Mouse (Mus musculus): ENCODE data around the gene Pik3ap1. TPM values are rescaled to one million over a fixed set of nuclear protein-coding genes. Genes with fewer than 3 reads are reported as not detected.

Gene Pik3ap1
- polyA plus RNA-seq, 1 experiment from 2014 or later: 21.8 TPM

DNA sequence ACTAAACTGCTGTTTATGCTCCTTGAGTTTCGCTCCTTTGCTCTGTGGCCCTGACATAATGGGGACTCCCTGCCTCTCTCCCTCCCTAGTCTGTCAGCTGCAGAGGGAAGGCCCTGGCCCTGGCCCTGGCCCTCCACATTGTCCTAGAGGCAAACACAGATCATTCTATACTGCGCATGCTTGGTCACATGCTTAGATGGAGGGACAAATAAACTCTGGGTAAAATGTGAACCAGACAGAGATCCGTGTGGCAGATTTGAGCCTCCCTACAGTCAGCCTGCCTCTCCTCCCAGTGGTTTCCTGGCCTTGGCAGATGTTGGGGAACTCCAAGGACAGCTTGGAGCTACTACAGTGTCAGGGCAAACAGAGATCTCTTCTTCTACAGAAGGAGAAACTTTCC lies 81.0 kb downstream of the Pik3ap1 start:
- 73% methylated on average over 3 of the region's 3 CpGs for WGBS (ENCODE audit: insufficient replicate concordance)
- Histone ChIP-seq H3K27me3 (ENCODE audit: insufficient read depth, low read length) (no peaks in the 10 kb centered on the region), H3K4me3 (ENCODE audit: low read depth, low read length) (no peak overlapping the region), H3K36me3 (replicated peaks; ENCODE audit: insufficient read depth, low read length) (peaks cover 61% of the 10 kb centered on the region), H3K9ac (replicated peaks) (no peak overlapping the region), H3K27ac (ENCODE audit: low read depth) (no peak overlapping the region), H3K4me2 (ENCODE audit: low read depth, low read length) (no peak overlapping the region), H3K4me1 (ENCODE audit: insufficient read depth) (no peaks in the 10 kb centered on the region), H3K9me3 (ENCODE audit: low read length) (no peaks in the 10 kb centered on the region)
- TF ChIP-seq EP300 (IDR thresholded peaks at IDR 0.05; ENCODE audit: low read depth): no peak
- no peak for TF ChIP-seq CTCF (IDR thresholded peaks at IDR 0.05; ENCODE audit: low read depth)
- ATAC-seq: no peak
- DNase-seq: no peak

DNA sequence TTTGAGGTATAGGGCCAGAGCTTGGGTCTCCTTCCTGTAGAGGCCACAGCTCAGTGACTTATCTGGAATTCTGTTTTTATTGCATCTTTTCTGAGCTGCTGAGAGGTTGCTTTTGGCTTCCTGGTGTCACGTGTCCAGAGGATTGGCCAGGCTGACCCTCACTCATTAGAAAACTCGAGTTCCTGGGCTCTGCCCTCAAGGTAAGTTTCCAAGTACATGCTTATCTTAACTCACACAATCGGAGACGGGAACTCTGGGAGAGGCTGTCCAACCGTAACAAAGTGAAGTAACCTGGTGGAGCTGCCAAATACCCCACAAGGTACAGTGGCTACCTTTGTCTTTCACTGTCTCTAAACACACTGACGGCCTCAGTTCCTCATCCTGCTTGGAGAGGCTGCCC lies 81.5 kb downstream of the Pik3ap1 start:
- Histone ChIP-seq H3K27ac (ENCODE audit: low read depth) (no peak overlapping the region), H3K4me1 (ENCODE audit: insufficient read depth) (no peaks in the 10 kb centered on the region), H3K9ac (replicated peaks) (no peak overlapping the region), H3K9me3 (ENCODE audit: low read length) (no peaks in the 10 kb centered on the region), H3K4me2 (ENCODE audit: low read depth, low read length) (no peak overlapping the region), H3K27me3 (ENCODE audit: insufficient read depth, low read length) (no peaks in the 10 kb centered on the region), H3K36me3 (replicated peaks; ENCODE audit: insufficient read depth, low read length) (peaks cover 59% of the 10 kb centered on the region), H3K4me3 (ENCODE audit: low read depth, low read length) (no peak overlapping the region)
- no peak for TF ChIP-seq CTCF (IDR thresholded peaks at IDR 0.05; ENCODE audit: low read depth)
- no peak for TF ChIP-seq EP300 (IDR thresholded peaks at IDR 0.05; ENCODE audit: low read depth)
- DNase-seq: no peak
- no peak for ATAC-seq
- WGBS (ENCODE audit: insufficient replicate concordance): 66% methylated on average over 6 of the region's 6 CpGs

DNA sequence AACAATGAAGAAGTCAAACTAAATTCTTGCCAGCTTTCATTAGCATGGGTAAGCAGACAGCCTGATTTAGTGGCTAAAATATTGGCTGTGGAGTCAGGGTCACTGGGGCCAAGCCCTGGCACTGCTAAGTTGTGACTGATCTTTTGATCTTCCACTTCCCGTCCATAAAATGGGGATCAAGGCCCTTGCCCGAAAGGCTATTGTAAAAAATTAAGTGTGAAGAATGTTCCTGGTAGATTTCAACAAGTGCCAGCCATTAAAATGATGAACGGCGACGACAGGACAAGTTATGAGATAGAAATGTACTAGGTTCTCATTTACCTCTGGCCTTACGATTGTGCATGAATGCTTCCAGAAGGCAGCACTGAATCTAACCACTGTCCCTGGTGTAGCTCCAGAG lies 83.0 kb downstream of the Pik3ap1 start:
- 80% methylated on average over 6 of the region's 6 CpGs for WGBS (ENCODE audit: insufficient replicate concordance)
- H3K4me2 ChIP-seq (ENCODE audit: low read depth, low read length): no peak overlapping the region
- DNase-seq (no peak), ATAC-seq (no peak)
- no peaks in the 10 kb centered on the region for H3K27me3 ChIP-seq (ENCODE audit: insufficient read depth, low read length)
- H3K9me3 ChIP-seq (ENCODE audit: low read length): no peaks in the 10 kb centered on the region
- no peak overlapping the region for H3K27ac ChIP-seq (ENCODE audit: low read depth)
- no peak overlapping the region for H3K9ac ChIP-seq (replicated peaks)
- TF ChIP-seq EP300 (IDR thresholded peaks at IDR 0.05; ENCODE audit: low read depth) (no peak), CTCF (IDR thresholded peaks at IDR 0.05; ENCODE audit: low read depth) (no peak)
- H3K4me1 ChIP-seq (ENCODE audit: insufficient read depth): no peaks in the 10 kb centered on the region
- H3K36me3 ChIP-seq (replicated peaks; ENCODE audit: insufficient read depth, low read length): peaks cover 59% of the 10 kb centered on the region
- H3K4me3 ChIP-seq (ENCODE audit: low read depth, low read length): no peak overlapping the region

DNA sequence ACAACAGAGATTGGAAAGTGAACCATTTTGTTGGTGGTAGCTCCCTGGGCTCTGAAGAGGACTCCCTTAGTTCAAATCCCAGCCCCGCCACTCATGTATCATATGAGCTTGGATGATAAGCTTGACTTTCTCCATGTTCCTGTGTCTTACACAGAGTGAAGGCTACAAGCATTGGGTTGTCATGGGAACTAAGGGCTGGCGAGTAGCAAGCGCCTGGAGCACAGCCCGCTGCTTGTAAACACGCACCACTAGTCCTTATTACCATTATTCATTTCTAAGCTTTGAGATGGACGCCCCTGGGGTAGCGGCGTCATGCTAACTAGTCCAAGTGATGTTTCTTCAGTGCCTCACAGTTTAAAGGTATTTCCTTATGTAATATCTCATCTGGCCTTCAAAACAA lies 85.5 kb downstream of the Pik3ap1 start:
- H3K27ac ChIP-seq (ENCODE audit: low read depth): no peak overlapping the region

DNA sequence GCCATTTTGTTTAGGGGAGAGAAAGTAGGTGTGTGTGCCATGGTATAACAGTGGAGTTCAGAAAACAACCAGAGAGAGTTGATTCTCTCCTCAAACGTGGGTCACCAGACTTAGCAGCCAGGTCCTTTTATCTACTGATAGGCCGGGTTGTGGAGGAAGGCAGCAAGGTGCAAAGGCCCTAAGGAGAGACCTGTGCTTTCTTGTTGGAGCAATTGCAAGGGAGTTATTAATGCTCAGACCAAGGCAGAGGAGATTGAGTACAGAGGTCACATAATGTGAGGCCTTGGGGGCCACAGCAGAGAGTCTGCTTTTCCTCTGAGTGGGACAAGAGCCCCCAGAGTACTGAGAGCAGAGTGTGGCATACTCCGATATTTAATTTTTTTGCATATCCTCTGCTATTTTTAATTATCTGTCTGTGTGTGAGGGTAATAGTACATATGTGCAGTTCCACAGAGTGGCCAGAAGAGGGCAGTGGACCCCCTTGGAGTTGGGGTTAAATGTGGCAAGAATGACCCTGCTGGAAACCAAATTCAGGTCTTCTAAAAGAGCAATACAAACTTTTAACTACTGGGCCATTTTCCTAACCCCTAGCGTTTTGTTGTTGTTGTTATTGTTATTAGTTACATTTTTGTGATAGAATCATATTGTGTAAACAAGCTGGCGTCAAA lies 93.8 kb downstream of the Pik3ap1 start:
- H3K9me3 ChIP-seq (ENCODE audit: low read length): no peaks in the 10 kb centered on the region
- H3K27ac ChIP-seq (ENCODE audit: low read depth): no peak overlapping the region
- ATAC-seq: no peak
- no peak overlapping the region for H3K4me3 ChIP-seq (ENCODE audit: low read depth, low read length)
- no peak for DNase-seq
- 59% methylated on average over 5 of the region's 5 CpGs for WGBS (ENCODE audit: insufficient replicate concordance)
- no peak overlapping the region for H3K9ac ChIP-seq (replicated peaks)
- no peaks in the 10 kb centered on the region for H3K4me1 ChIP-seq (ENCODE audit: insufficient read depth)
- H3K36me3 ChIP-seq (replicated peaks; ENCODE audit: insufficient read depth, low read length): peaks cover 52% of the 10 kb centered on the region
- TF ChIP-seq CTCF (IDR thresholded peaks at IDR 0.05; ENCODE audit: low read depth): peak; percentile 76
- TF ChIP-seq EP300 (IDR thresholded peaks at IDR 0.05; ENCODE audit: low read depth): no peak
- H3K27me3 ChIP-seq (ENCODE audit: insufficient read depth, low read length): no peaks in the 10 kb centered on the region
- no peak overlapping the region for H3K4me2 ChIP-seq (ENCODE audit: low read depth, low read length)

More for the DNA sequence above, 85.5 kb downstream of the Pik3ap1 start:
- Histone ChIP-seq H3K9ac (replicated peaks) (no peak overlapping the region), H3K27me3 (ENCODE audit: insufficient read depth, low read length) (no peaks in the 10 kb centered on the region), H3K4me3 (ENCODE audit: low read depth, low read length) (no peak overlapping the region), H3K4me1 (ENCODE audit: insufficient read depth) (no peaks in the 10 kb centered on the region), H3K9me3 (ENCODE audit: low read length) (no peaks in the 10 kb centered on the region), H3K36me3 (replicated peaks; ENCODE audit: insufficient read depth, low read length) (peaks cover 52% of the 10 kb centered on the region), H3K4me2 (ENCODE audit: low read depth, low read length) (no peak overlapping the region)
- TF ChIP-seq CTCF (IDR thresholded peaks at IDR 0.05; ENCODE audit: low read depth) (no peak), EP300 (IDR thresholded peaks at IDR 0.05; ENCODE audit: low read depth) (no peak)
- 87% methylated on average over 8 of the region's 8 CpGs for WGBS (ENCODE audit: insufficient replicate concordance)
- ATAC-seq (no peak), DNase-seq (no peak)

DNA sequence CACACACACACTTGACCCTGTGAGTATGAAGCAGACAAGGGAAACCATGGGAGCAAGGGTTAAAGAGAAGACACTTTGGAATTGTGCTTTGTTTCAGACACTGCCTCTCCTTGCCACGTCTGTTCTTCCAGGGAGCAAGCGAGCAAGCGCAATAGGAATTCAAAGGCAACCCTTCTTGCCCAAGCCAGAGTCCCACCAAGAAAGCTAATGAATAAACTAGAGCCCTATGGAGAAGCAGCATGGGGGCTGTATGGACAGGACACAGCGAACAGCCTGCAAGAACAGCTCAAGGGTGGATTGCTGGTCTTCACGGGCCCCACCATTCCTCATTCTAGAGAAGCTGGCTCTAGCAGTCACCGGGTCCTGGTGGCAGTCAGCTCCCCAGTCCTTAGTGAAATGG lies 96.3 kb downstream of the Pik3ap1 start:
- no peaks in the 10 kb centered on the region for H3K27me3 ChIP-seq (ENCODE audit: insufficient read depth, low read length)
- H3K27ac ChIP-seq (ENCODE audit: low read depth): no peak overlapping the region
- 85% methylated on average over 6 of the region's 6 CpGs for WGBS (ENCODE audit: insufficient replicate concordance)
- no peak overlapping the region for H3K4me3 ChIP-seq (ENCODE audit: low read depth, low read length)
- ATAC-seq (no peak), DNase-seq (no peak)
- no peaks in the 10 kb centered on the region for H3K9me3 ChIP-seq (ENCODE audit: low read length)
- no peaks in the 10 kb centered on the region for H3K4me1 ChIP-seq (ENCODE audit: insufficient read depth)
- peaks cover 54% of the 10 kb centered on the region for H3K36me3 ChIP-seq (replicated peaks; ENCODE audit: insufficient read depth, low read length)
- TF ChIP-seq EP300 (IDR thresholded peaks at IDR 0.05; ENCODE audit: low read depth): no peak
- no peak for TF ChIP-seq CTCF (IDR thresholded peaks at IDR 0.05; ENCODE audit: low read depth)
- H3K9ac ChIP-seq (replicated peaks): no peak overlapping the region
- no peak overlapping the region for H3K4me2 ChIP-seq (ENCODE audit: low read depth, low read length)
